Mouse (Mus musculus) megakaryocyte, adult 5-6 weeks (primary cell): ENCODE data around the gene Aox3. TPM values are rescaled to one million over a fixed set of nuclear protein-coding genes. Genes with fewer than 3 reads are reported as not detected.

Experiments
- ATAC-seq: 2 replicates; pipeline ENCODE4 v1.8.0; 2016; ENCODE audit warnings: mild to moderate bottlenecking, inconsistent platforms; ENCODE audit not compliant: poor library complexity, severe bottlenecking
- total RNA-seq, 2 experiments: library from RNA; stranded (forward) in 1 of 2; stranded (reverse) in 1 of 2; fragments of 153-499, 151-499 nt in 1 of 2; fragments of 221-1000, 200-1000 nt in 1 of 2; gene quantifications; 2 replicates each; pipeline versions ENCODE4 v1.2.3 to v1.2.4; 2015 to 2017

The Aox3 gene
- 0.22 and 0.52 TPM in 2 replicates for total RNA-seq (2015)
- 0.08 and 0.15 TPM in 2 replicates for total RNA-seq (2017)

DNA sequence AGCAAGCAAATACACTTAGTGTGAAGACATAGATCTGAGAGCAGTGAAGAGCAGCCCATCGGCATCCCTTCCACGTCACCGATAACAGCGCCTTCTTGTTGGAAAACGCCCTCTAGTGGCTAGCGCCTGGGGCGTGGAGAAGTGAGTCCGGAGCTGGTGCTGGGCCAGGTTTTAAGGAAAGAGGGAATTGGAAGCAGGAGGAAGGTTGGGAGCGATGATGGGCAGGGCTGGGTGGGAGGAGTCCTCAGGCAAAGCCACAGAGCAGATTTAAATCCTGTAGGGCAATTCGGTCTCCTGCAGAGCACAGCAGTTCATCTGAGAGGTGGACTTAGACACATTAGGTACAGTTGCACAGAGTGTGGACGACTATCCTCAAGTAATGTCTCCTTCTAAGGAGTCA is at the start of gene Aox3:
Gene Aox3 (plus strand): TSS at position 251 of the 400 bp plus-strand sequence.
- peak; percentile 46; the same call in 1 of the 2 replicates for ATAC-seq

DNA sequence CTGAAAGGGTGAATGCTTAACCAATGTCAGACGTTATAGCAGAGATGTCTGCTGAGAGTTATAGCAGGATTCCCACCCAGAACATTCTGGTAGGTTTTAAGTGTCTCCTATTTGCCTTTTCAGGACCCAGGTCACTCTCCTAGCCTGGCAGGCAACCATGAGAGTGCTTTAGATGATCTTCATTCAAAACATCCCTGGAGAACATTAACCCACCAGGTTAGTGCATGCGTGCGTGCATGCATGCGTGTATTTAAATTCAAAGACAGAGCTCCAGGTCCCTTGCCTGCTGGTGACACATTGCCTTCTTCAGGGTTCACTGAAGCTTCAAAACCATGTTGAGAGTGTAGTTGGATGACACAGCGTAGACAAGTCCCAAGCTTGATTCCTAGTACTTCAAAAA is 47.8 kb upstream of the Aox3 start:
- ATAC-seq = no peak

DNA sequence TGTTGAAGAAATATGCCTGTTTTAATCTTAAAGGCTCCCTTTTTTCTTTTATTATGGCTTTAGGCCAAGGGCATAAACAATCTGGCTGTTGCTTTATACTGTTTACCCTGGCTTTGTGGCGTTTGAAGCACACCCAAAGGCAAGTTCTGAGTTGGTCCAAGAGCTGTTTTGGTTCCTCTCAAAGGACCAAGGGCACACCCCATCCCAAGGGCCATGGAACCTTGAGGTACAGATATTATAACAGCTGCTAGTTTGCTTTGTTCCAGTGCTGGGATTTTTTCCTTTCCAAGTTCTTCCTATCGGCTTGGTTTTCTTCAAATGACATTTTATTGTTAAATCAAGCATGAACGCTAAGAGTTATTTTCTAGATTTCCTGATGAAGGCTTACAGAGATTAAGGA is 47.3 kb upstream of the Aox3 start:
- ATAC-seq = no peak

DNA sequence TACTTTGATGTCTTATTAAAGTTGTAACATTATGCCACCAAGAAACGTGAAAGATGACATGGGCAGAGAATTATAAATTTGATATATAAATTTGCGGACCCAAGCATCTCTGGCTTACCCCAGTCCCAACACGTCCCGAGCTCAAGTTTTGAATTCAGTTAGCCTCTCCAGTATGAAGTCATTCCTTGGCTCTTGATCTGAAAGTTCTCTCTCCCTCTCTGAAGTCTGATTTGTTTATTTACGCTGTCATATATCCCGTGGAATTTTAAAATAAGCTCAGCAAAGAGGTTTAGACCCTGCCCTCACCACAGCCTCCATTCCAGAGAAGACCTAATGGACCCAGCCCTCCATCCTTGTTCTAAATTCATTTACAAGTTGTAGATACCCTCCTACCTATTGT is 43.7 kb upstream of the Aox3 start:
- no peak for ATAC-seq

DNA sequence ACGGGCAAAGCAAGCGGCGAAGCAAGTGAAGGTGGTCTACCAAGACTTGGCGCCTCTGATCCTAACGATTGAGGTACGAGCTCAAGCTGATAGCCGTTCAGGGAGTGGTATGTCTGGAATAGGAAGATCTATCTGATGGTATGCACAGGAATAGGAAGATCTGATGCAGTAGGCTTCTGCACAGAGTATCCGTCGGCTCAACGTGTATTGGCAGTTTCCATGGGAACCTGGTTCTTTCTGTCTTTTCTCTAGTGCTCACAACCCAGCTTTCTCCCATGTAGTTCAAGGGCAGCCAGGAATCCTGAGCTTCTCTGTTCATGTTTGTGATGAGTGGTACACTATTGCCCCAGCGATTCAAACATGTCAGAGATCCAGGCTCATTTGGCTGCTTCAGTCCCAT is 42.8 kb upstream of the Aox3 start:
- ATAC-seq = no peak

DNA sequence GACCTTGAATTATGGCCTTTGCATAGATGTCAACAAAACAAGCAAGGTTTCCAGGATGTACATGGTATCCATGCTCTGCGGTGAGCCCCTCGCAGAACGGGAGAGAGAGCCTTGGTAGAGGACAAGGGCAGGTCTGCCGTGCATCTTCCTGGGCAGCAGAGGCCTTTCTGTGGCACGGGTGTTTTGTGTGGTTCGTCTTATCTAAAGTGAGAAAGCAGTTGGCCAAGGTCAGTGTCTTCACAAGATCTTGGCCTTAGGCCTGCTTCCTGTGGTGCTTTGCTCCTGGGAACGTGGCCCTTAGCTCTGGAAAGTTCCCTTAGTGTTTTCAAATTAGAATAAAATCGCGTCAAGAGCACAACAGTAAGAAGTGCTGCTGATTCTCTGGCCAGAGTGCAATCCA is 41.9 kb upstream of the Aox3 start:
- no peak for ATAC-seq

DNA sequence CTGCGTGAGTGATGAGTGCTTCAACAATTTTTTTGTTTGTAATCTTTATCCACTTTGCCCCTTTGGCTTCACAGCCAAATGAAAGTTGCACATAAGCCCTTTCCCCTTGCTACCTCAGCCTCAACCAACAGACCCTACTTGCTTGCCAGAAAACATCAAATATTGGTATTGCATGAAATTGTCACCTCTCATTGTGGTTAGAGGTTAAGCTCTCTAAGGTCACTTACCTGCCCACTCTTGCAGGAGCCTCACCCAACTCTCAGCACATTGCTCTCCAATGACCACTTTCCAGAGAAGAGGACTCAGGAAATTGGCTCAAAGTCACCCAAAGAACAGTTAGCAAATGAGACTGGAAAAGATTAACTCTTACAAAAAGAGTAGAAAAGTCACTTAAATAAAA is 41.4 kb upstream of the Aox3 start:
- ATAC-seq = no peak

DNA sequence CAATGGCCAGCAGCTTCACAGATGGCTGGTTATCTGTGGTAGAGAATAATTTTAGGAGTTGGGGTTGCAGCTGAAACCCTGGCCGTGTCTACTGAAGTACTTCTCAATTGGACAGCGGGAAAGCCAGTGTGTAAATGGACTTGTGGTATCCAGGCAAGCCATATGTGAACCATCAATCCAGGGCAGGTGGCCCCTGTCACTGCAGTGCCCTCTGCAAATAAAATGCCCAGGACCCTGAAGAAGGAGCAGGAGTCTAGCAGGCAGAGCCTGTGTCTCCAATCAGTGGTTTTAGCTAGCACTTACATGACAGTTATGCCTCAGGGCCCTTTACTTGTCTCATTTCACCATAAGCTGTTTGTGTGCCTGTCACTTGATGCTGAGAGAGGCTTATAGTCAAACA is 40.5 kb upstream of the Aox3 start:
- no peak for ATAC-seq

DNA sequence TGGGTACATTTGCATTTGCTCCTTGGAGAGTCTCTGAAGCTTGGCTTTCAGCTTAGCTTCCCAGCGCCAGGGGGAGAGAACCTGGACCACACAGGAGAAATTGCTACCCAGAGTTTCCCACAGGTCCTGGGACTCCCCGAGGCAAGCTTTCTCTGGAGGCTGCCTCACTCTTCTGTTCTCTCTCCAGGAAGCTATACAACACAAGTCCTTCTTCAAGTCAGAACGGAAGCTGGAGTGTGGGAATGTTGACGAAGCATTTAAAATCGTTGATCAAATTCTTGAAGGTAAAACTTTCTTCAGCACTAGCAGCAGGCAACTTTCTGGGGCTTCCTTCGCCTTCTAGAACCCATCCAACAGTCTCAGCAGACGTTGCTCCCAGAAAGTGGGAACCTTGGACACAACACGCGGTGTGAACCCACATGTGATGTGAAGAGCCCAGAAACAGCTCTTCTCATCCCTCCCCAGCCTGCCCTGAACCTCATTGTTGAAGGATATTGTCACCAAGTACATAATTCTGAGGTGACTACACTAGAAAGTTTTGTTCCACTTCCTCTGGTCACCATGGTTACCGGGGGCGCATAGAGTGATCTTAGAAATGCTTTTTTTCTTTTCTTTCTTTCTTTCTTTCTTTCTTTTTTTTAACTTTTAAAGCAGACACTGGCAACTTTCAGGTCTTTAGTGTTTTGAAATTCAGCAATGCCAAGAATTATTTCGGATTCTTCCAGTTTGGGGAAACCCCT is 39.8 kb upstream of the Aox3 start:
- ATAC-seq = no peak

DNA sequence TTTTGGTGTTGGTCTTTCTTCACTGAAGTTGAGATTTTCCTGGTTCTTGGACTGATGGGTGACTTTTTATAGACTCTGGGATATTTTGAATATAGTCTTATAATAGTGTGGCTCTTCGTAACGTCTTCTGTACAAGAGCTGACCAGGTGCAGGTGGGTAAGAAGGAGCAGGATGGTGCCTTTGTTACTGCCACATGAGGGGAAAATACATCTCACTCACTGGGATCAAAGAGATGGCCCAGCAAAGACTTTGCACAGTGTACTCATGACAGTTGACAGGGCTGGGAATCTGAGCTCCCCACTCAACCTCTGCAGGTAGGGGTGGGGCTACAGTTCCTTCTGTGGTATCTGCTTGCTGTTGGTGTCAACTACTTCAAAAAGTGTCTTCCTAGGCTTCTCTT is 38.7 kb upstream of the Aox3 start:
- no peak for ATAC-seq

DNA sequence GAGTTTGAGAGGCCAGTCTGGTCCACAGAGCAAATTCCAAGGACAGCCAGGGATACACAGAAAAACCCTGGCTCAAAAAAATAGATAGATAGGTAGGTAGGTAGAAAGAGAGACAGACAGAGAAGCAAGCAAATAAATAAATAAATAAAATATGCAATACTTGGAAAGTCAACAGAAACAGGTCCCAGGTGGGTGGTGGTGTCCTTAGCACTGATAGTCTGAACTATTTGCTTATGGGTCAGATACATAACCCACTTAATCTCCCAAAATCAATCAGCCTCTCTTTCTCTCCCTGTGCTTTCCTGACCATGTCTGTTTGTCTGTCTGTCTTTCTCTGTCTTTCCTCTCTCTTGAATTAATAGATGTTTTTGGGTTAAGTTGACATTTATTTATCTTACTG is 35.0 kb upstream of the Aox3 start:
- no peak for ATAC-seq

DNA sequence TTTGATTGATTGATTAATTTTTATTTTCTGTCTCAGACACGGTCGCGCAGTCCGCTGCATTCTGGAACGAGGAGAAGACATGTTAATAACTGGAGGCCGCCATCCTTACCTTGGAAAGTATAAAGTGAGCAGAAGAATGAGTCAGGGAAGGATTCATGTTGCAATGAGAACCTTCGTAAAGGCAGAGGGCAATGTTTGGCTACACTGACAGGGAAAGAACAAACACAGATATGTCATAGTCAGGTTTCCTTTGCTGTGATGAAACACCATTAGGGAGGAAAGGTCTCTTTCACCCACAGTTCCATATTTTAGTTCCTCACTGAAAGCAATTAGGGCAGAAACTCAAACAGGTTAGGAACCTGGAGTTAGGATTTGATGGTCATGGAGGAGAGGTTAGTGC is 34.5 kb upstream of the Aox3 start:
- ATAC-seq = 0 out of 2 replicates have a peak, but pooled peaks have one; percentile 33

DNA sequence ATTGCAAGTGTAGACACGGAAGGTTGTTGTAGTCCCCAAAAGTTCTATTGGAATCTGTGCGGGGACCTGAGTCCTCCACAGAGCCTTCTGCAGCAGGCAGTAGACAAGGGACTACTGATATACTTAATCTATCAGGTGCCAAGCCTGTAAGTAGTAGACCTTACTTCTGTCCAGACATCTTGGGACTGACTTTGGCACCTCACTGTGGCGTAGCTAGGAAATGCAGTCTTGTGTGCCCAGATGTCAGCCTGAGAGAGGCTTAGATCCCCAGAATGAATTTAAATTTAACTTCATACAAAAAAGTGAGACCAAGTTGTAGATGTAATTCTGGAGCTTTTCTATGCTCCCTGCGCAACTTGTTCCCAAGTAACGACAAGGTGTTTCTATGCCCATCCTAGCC is 33.2 kb upstream of the Aox3 start:
- ATAC-seq = no peak

DNA sequence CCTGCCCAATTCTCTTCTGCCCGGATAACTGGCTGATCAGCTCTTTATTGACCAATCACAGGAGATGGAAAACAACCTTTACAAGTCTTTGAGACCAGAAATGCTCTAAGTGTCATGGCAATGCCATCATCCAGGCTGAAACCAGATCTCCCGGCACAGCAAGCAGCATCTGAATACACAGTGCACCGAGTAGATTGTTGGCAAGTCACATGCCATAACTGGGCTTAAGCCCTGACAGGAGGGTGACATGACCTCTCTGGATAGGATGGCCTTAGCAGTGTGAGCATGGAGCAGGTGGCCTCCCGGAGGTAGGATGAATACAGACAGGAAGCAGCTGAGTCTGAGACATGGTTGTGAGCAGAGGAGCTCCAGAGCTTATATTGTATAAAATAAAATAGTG is 32.5 kb upstream of the Aox3 start:
- ATAC-seq = no peak

DNA sequence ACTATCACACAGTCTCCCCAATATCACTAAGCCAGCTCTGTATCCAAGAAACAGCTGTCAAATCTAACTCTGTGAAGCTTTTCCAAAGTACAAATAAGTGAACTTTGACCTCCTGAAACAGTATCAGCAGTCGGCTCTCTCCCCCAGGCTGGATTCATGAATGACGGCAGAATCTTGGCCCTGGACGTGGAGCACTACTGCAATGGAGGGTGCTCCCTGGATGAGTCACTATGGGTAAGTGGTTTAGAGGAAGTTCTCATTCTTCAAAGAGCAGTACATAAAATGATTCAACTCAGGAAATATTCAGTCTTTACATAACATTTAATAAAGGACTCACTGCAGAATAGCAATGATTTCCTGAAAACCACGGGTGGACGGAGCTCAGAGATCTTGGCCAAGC is 31.6 kb upstream of the Aox3 start:
- ATAC-seq = no peak

DNA sequence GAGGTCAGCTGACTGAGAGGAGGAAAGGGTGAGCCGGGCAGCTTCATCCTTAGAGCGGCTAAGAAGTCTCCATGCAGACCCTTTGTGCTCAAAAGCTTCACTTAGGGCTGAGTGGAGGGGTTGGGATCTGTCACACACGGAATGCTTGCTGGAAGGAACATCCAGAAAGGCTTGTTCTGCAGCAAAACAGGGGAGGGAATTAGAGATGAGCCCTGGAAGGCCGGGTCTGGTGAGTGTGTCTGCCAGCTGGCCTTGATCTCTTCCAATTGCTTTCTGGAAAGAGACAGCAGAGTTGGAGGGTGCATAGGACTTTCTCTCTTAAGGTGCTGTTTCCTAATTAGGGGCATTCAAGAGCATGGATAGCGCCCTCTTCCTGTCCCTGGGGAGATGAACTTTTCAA is 23.6 kb upstream of the Aox3 start:
- no peak for ATAC-seq

DNA sequence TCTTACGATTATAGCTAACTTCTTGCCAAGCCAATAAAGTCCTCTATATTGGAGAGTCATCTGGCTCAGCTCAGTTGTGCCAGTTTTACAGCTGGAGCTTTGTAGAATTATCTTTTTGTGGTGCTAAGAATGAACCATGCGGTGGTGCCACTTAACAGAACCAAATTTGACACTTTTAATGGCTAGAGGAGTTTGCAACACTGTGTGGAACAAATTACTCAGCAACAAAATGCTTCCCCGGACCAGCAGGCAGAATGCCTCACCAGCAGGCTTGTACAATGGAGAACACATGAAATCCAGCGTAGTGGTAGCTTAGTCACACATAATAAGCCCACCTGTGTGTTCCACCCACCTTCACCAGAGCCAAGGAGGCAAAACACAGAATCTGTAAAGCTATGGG is 22.7 kb upstream of the Aox3 start:
- ATAC-seq = no peak

DNA sequence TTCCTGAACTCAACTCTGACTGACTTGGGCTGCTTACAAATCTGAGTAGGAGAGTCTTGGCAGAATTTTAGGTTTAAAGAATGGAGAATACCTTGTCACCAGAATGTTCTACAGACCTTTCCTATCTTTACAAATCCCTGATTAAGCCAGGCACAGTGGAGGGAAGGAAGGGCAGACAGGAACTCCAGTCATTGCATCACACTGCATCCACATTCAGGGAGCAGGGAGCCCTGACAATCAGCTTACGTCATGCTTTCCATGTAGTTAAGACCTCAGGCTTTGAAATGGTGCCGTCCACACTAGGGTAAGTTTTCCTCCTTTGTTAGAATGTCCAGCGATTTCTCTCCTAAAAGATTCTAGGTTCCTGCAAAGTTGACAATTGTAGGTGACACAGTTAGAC is 21.7 kb upstream of the Aox3 start:
- ATAC-seq = no peak

DNA sequence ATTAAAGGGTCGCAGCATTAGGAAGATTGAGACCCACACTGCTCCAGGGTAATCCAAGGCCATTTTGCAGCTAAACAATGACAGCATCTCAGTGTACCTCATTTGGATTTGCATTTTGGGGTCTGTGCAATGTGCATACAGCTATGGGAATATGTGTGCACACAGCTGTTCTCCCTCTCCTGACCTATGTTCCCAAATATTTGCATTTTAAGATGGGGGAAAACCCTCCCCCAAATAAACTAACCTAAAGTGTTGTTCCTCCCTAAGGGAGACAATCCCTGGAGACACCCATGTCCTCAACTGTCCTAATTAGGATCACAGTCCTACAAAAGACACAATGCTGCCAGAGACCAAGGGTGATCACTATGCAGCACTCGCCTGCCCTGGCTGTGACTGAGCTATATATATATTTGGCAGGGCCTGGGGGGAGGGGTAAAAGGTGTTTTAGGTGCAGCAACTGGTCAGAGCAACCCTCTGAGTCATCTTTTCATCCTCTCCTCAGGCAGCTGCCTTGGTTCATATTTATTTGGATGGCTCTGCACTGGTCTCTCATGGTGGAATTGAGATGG is 20.9 kb upstream of the Aox3 start:
- no peak for ATAC-seq

DNA sequence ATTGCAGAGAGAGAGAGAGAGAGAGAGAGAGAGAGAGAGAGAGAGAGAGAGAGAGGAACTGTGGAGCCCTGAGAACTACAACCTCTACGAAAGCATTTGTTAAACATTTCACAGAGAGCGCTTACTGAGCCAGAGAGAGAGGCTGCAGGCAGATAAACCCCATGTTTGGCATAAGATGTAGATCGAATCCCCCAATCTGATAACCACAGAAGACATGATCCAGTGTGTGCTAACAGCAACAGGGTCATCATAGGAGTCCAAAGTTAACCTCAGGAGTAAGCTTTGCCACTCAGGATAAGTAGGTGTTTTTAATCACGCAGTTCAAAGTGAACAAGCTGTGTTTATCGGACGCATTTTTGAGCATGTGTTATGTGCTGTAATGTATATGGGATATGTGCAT is 15.6 kb upstream of the Aox3 start:
- no peak for ATAC-seq

DNA sequence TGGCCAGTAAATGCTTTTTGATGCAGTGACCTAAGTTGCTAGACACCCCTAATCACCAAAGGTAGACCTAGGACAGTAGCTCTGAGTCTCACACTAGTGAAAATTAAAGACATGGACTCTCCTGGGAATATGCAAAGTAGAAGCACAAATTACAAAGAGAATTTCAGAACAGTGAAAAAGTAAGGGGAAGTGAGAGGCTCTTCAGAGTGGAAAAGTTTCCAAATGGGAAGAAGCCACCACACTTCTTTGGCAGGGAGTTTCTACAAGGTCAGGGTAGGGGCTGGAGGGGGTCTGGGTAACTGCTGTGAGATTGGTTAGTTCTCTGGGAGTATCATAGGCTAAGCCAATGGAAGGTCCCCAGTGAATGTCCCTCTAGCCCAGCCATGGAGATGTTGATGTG is 13.8 kb upstream of the Aox3 start:
- ATAC-seq = peak; percentile 51

DNA sequence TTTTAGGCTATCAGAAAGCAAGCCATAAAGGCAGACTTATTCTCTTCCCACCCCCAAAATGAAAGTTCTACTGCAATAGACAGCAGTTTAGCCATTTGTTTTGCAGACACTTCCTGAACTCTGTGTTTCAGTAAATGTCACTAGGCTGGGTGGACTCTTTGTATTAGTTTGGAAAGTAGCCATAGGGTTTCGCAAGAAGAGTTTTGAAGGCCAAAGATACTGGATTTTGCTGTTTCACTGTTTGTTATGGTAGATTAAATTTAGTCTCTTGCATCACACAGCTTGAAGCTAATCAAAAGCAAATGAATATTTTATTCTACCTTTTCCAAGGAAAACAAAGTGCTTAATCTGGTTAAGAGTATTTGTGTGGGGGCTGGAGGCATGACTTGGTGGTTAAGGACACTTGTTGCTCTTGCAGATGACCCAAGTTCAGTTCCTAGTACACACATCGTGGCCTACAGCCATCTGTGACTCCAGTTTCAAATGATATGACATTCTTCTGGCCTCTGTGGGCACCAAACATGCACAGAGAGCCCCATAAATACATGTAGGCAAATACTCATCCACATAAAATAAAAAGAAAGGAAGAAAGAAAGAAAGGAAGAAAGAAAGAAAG is 11.3 kb upstream of the Aox3 start:
- ATAC-seq = peak; percentile 74
